Mouse (Mus musculus) granulocyte monocyte progenitor cell, adult 5-6 weeks (primary cell): Measurements from ENCODE around the gene Dlgap3. TPM values are rescaled to one million over a fixed set of nuclear protein-coding genes. Genes with fewer than 3 reads are reported as not detected.

ENCODE experiments used
- ATAC-seq: replicated peaks from 2 replicates; pipeline ENCODE4 v1.8.0; 2016; ENCODE audit warnings: mild to moderate bottlenecking, moderate TSS enrichment, inconsistent platforms; ENCODE audit not compliant: poor library complexity, severe bottlenecking
- total RNA-seq, 2 experiments: library from RNA; stranded (forward) in 1 of 2; stranded (reverse) in 1 of 2; fragments of 200-712, 200-1000 nt in 1 of 2; fragments of >200 nt in 1 of 2; fragmentation: Nextera tagmentation in 1 of 2; gene quantifications; 2 replicates each; pipeline ENCODE4 v1.2.3; 2014 to 2017

The Dlgap3 gene
- total RNA-seq, 2 experiments from 2014 or later: not detected

DNA sequence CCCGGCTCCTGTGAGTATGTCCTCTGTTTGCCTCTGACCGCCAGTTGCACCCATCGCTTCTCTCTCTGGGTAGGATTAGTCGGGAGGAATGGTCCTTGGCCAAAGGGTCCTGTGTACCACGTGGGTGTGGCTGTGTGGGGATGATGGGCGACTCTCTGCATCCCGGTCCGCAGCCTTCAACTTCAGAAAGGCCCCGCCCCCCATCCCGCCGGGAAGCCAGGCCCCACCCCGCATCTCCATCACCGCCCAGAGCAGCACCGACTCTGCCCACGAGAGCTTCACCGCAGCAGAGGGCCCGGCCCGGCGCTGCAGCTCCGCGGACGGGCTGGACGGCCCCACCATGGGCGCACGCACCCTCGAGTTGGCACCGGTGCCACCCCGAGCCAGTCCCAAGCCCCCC lies 45.5 kb downstream of the Dlgap3 start:
- no peak for ATAC-seq

DNA sequence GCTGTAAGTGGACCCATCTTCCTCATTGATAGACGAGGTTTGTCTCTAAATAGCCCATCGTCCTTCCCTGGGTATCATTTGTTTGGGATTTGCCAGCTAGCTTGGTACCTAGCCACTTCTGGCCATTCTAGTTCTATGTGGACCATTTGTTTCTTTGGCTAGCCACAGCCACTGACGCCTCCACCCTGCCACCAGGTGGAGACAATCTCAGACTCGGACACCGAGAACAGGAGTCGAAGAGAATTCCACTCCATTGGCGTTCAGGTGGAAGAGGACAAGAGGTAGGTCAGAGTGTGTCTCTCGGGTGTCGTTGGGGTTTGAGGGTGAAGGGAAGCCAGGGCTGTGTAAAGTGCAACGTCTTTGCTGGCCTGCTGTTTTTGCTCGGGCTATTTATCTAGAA lies 46.1 kb downstream of the Dlgap3 start:
- ATAC-seq: no peak

DNA sequence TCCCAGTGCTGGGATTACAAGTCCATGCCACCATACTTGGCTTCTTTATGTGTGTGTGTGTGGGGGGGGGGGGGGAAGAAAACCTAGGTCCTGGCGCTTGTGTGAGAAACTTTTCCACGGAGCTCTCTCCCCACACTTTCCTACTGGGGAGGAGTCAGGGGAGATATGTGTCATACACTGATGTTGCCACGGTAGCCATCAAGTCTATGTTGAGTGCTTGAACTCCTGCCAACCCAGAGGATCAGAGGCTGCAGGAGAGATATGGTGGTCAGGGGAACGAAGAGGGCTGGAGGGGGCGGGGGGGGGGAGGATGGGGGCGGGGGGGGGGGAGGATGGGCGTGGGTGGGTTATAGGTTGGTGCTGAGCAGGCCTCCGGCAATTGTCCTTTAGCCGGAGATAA lies 46.8 kb downstream of the Dlgap3 start:
- ATAC-seq: no peak

DNA sequence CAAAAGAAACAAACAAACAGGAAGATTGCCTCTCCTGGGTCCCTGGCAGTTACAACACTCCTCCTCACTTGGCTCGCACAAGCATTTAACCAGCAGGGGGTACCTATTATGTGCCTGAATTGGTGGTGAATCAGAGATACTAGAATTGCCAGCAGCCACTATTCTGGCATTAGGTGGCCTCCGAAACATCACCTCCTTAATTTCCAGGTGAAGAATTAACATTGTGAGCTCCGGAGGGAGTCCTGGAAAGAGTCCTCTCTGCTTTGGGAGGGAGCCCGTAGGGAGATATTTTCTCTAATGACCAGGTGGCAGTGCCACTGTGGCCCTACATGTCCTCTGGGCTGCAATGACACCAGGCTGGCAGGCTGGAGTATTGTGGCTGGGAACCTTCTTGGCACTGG lies 47.2 kb downstream of the Dlgap3 start:
- ATAC-seq: no peak

DNA sequence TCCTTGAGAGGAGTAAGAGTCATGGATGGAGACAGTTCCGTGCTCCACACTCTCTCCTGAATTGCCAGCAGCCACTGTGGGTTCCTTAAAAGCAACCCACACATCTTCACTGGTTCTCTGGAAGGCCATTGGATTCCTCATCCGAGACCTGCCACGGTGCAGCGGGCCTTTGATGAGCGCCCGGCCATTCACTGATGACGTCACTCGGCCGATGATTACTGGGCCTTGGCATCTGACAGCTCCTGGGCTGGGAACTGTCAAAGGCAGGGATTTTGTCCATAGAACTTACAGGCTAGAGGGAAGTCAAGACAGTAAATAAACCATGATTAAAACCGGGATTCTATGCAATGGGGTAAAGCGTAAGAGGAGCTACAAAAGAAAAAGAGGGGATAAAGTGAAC lies 48.0 kb downstream of the Dlgap3 start:
- ATAC-seq: no peak

DNA sequence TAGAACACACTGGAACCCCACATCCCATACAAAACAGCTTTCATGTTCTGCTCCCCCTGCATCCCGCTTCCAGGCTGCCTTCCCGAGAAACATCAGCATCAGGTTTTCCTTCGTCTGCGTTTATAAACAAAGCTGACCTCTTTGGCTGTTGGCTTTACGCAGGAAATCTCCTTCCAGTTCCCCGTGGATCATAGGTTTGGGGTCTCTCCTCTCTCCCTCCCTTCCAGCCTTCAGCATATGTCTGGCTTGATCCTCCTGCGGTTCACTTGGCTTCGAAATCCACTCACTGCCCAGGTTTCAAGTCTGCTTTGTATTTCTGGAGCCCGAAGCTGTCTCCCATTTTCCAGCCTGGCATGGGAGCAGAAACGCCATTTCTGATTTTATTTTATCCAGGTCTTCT lies 54.3 kb downstream of the Dlgap3 start:
- ATAC-seq: no peak

DNA sequence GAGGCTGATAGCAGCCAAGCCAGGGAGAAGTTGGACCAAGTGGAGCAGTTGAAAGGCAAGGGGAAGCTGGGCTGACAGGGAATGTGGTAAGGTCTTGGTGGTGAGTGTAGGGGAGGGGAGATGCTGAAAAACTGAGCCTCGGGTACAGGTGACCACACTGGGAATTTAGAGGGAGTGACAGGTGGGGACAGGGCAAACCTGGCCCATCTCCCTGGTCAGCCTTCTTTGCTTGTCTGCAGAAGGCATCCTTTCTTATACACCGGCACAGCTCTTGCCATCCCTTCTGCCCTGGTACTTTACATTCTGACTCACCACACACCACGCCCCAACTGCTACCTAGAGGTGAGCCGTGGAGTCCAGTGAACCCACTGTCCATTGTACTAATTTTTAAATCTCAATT lies 54.8 kb downstream of the Dlgap3 start:
- no peak for ATAC-seq

DNA sequence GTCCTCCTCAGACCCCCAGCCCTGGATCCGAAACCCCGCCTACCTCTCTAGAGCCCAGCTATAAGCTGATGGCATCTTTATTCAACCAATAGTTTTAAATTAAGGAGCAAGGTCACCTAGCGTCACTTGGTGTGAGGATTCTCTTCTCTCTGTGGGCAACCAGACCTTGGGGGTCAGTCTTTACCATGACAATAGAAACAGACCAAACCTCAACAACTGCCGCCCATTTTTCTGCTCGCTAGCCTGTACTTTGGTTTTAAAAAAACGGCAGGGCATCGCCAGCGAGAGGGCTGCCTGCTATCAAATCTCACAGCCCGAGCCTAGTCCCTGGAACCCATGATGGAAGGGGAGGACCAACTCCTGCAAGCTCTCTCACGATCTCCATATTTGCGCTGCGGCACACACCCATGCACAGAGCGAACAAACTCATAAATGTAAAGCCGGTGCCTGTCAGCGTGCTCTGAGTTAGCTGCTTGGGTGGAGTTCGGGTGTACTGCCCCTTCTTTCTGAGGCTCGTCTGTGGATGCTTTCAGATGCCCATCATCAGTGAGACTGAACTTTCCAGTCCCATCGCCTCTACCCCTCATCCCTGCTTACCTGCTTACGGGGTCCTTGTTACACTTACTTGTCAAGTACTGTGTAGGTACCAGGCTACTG lies 55.6 kb downstream of the Dlgap3 start:
- ATAC-seq: no peak

DNA sequence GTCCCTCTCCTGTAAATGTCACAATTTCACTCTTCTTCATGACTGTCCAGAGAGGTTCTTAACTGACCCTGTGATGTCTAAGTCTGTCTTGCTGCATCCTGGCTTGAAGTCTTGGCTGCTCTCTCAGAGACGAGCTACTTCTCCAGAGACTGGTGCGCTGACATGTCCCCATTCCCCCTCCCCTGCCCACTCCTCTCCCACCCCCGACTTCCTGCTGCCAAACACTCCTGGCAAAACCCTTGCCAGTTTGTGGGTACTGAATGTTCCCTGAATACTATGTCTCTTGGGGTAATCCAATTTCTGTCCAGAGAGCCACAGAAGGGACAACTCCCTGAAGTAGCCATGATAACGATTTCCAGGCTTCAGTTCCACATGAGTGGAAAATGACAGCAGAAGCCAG lies 57.1 kb downstream of the Dlgap3 start:
- ATAC-seq: no peak

DNA sequence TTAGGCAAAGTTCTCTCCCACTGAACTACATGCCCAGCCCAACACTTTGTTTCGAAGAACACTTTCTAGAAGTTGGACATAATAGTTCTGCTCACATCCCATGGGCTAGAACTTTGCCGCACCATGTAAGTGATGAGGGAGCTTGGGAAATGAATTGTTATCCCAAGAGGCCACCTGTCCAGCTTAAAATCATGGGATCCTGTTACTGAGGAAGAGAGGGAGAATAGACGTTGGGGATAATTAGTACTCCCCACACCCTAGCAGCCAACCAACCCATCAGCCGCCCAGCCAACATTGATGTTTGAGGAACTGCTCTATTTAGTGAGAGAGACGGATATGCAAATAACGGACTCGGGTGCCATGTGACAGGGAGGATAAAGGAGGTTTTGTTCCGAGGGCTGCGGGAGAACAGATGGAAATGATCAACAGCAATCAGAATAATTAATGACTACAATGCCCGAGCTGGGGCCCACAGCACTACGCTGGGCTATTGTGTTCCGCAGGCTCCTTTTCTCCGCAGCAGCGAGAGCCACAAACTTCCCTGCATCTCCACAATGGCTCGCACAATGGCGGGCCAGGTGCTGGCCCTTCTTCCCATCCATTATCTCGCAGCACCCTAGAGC lies 58.2 kb downstream of the Dlgap3 start:
- no peak for ATAC-seq

DNA sequence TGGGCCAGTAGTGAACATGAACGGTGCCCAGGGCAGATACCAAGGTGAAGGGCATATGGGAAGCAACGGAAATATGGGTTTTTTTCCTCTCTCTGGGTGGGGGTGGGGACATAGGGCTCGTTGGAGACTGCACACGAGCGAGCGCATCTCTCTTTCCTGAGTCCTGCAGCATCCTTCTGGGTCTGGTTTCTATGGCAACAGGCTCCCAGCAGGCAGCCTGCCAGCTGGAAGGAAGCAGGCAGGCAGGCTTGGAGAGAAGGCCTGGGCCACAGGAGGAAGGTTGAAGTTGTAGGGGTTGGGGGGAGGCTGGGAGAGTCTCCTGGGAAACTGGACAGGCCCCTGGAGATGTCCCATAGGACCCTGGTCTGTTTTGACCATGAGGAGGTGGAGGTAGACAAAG lies 63.0 kb downstream of the Dlgap3 start:
- no peak for ATAC-seq

DNA sequence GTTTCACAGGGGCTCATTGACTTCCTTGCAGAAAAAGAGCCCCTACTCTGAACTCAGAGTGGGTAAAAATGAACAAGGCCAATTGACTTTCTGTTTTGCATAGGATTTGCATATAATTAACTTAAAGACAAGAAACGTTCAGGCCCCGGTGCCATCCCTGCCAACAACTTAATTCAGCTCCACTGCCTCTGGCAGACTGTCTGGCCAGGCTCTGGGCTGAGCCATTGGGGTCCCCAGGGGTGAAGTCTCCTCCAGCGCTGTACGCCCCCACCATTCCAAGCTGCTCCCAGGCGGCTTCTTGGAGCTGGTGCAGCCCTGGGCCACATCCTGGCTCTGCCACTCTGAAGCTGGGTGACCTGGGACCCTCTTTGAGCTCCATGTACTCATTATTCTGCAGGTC lies 63.5 kb downstream of the Dlgap3 start:
- ATAC-seq: no peak

DNA sequence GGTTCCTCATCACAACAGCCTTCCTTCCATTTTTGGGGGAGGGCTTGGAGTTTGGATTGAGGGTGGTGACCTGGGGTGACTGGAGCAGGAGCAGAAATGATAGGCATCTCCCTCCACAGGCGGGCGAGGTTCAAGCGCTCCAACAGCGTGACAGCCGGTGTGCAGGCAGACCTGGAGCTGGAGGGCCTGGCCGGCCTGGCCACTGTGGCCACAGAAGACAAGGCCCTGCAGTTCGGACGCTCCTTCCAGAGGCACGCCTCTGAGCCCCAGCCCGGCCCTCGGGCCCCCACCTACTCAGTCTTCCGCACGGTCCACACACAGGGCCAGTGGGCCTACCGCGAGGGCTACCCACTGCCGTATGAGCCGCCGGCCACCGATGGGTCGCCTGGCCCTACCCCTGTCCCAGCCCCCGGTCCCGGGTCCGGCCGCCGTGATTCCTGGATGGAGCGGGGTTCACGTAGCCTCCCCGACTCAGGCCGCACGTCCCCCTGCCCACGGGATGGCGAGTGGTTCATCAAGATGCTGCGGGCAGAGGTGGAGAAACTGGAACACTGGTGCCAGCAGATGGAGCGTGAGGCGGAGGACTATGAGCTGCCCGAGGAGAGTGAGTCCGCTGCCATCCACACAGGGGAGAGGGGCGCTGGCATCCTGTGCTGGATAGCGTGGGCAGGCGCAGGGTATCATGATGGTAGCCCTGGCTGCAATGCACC lies 64.6 kb downstream of the Dlgap3 start:
- no peak for ATAC-seq

DNA sequence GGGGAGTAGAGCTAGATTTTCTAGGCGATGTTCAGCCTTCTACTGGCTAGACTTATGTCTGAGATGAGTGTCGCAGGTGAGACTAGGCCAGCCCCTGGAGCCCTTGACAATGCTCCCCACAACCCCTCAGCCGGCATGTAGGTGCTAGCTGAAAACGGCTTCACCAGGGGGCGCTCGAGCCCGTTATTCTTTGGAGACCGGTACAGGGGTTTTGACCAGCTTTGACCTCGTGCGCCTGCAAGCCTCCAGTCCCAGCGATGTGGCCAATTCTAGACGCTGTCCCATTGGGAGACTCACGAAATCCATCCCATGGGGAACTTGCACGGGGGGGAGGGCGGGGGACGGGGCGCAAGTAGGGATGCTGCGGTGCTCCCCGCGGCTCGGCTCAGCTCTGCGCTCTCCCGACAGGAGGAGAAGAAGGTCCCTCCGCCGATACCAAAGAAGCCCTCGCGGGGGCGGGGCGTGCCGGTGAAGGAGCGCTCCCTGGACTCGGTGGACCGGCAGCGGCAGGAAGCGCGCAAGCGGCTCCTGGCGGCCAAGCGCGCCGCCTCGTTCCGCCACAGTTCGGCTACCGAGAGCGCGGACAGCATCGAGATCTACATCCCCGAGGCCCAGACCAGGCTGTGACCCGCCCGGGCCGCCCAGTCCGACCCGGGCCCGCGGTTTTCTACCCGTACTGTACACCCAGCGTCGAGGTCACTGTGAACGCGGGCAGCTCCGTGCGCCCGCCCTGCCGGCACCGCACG lies 66.9 kb downstream of the Dlgap3 start:
- ATAC-seq: peak; percentile 84

DNA sequence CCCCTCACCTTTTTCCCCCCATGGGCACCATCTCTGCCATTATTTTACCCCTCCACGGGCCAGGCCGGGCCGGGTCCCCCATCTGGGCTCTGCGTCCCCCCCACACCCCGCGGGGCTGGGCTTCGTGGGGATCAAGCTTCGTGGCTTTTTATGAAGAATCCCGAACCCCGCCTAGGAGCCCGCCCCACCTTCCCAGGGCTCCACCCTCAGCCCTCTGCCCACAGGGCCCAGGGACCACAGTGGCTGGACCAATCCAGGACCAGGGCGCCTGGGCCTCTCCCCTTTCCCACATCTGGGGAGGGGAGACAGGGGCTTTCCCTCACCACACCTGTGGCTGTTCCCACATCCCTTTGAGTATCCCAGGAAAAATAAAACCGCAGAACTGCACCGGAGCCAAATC lies 67.6 kb downstream of the Dlgap3 start:
- no peak for ATAC-seq

DNA sequence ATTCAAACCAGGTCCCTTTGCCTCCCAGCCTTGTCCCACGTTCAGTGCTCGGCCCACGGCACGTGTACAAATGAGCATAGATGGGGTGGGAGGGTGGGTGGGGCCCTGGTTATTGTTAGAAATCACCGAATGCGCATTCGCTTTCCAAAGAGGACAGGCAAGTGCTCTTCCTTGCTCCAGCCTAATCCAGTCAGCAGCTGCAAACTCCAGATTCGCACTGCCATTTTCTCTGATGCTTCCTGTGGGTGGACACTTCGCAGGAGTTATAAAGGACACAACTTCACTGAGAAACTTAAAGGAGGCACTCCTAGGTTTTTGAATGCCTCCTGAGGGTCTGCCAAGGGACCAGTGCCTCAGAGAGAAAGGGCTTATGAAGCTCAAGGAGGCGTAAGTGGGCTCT lies 68.3 kb downstream of the Dlgap3 start:
- no peak for ATAC-seq

DNA sequence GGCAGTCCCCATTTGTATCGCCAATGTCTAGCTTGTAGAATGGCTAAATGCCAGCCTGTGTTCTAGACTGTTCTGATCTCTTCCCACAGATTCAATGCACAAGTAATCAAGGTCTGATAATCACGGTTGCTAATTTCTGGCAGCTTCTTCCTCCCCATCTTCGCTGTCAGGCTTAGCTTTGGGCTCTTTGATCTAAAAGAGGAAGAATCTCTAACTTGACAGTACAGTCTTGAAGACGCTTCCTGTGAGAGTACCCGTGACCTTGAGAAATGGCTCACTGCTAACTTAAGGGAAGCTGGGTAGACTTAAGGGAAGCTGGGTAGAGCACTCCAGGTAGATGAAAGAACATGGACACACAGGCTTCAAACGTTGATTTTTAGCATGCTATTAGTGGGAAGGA lies 73.7 kb downstream of the Dlgap3 start:
- peak; percentile 66 for ATAC-seq

DNA sequence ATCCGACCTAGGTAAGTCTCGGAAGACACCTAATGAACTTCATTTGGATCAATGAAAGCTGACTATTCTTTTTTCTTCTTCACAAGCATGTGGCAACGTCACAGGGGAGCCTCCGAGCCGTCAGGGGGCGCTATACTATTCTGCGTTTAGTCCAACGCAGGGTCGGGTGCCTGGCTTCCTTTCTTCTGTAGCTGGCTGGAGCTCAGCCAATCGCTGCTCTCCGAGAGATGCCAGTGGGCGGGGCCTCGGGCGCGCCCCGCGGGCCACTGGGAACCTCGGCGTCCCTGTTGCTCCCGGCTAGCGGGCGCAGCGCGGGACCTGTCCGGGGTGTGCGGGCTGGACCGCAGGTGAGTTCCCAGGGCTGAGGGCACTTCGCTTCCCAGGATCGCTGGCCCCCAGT lies 74.5 kb downstream of the Dlgap3 start, which contains the start of gene Smim12:
Smim12 (plus strand) TSS at position 233 of the 400 bp plus-strand sequence.
- ATAC-seq: peak; percentile 97

DNA sequence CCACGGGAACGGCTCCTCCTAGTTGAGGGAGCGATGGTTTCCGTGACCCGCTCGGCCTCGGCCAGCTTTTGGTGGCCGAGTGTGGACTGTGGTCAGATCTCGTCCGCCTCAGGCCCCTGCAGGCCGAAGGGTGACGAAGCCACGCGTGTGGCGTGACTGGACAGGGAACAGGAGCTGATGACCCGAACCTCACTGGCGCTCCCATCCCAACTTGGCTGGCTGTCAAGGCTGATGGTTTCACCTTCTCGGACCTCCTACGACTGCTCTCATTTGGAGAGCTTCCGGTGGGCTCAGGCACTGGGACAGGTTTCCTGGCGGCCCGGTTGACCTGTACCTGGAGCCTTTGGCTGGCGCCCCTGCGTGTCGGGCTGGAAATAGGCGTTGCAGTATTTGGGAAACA lies 74.9 kb downstream of the Dlgap3 start:
- peak; percentile 21 for ATAC-seq

DNA sequence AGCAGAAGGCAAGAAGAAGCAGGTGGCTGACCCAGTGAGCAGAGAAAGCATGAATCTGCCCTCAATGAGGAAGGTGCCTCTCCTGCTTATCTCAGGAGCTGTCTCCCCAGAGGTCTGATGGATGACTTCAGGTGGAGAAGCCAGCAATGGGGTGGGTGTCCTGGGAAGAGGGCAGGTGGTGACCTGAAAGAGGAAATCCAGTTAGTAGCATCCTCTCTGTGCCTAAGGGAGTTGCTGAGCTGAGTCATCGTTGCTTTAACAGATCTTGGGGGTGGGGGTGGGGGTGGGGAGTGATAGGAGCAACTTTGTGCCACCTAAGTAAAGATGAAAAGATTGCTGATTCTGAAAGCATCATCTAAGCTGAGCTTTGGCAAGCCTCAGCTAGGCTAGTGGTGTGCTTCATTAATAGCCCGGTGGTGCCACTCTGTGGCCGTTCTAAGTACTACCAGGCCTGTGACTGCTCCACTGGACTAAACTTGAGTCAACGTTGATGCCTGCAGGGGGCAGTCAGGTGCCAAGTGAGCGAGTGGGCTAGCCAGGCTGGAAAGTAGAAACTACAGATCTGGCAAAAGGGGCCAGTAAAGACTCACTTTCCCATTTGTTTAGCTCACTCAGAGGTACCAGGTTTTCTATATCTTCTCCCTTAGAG lies 80.8 kb downstream of the Dlgap3 start:
- peak; percentile 99 for ATAC-seq
